Mouse (Mus musculus) stomach, postnatal 0 days (tissue): ENCODE measurements around the gene Actr6.

Source experiments
- CTCF ChIP-seq: IDR thresholded peaks from 2 replicates; pipeline ENCODE4 v1.5.1; 2016; ENCODE audit warnings: antibody characterized with exemption, low read depth, mild to moderate bottlenecking, moderate library complexity
- EP300 ChIP-seq: optimal IDR thresholded peaks from 2 replicates; pipeline ENCODE3; 2016; ENCODE audit warnings: antibody characterized with exemption

DNA sequence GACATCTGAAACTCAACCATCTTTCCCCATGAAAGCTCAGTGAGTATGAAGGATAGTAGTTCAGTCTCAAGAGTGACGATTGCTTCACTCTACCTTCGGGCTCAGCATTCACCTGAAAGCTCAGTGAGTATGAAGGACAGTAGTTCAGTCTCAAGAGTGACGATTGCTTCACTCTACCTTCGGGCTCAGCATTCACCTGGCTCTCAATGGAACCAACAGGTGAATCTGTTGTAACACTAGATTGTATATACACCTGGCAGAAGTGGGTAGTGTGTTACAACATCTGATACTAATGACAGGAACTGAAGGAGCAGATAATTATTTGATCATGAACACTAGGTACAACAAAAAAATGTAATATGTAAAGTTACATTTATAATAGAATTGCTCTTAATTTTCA is 50.4 kb downstream of the Actr6 start:
- TF ChIP-seq CTCF (no peak), EP300 (no peak)
